Mouse (Mus musculus) thymus, adult 18-20 months (tissue): ENCODE measurements around the gene Prkg1.
"Not testable (repeated sequence)": the region's sequence is repeated elsewhere in the genome, so short reads cannot be mapped to it uniquely, and the experiment has no call there.

Experiments used
- DNase-seq, 2 experiments: peaks; one replicate each; pipeline ENCODE4 v3.0.0; 2022; ENCODE audit warnings: mixed read lengths in 2 of 2

The Prkg1 gene

GRCm38 (mm10) chr19:31283617-31284016 lies 481.2 kb downstream of the Prkg1 start:
- DNase-seq = no peak

GRCm38 (mm10) chr19:31279797-31280486 lies 484.9 kb downstream of the Prkg1 start:
- DNase-seq = no peak

GRCm38 (mm10) chr19:31262438-31262837 lies 502.4 kb downstream of the Prkg1 start:
- DNase-seq = no peak

GRCm38 (mm10) chr19:31260494-31260893 lies 504.3 kb downstream of the Prkg1 start:
- no peak for DNase-seq

- DNase-seq = no peak
These were observed 509.1 kb downstream of the Prkg1 start for GRCm38 (mm10) chr19:31255780-31256179.

- no peak for DNase-seq
These were observed 532.4 kb downstream of the Prkg1 start for GRCm38 (mm10) chr19:31232410-31232809.

- DNase-seq = no peak
These were observed 536.4 kb downstream of the Prkg1 start for GRCm38 (mm10) chr19:31228385-31228784.

GRCm38 (mm10) chr19:31223457-31223856 lies 541.4 kb downstream of the Prkg1 start:
- no peak for DNase-seq

GRCm38 (mm10) chr19:31219261-31219660 lies 545.6 kb downstream of the Prkg1 start:
- DNase-seq = not testable (repeated sequence)

- DNase-seq = no peak
These were observed 554.0 kb downstream of the Prkg1 start for GRCm38 (mm10) chr19:31210850-31211249.

GRCm38 (mm10) chr19:31210449-31210848 lies 554.4 kb downstream of the Prkg1 start:
- DNase-seq = no peak

GRCm38 (mm10) chr19:31199583-31199982 lies 565.2 kb downstream of the Prkg1 start:
- DNase-seq = no peak

GRCm38 (mm10) chr19:31198461-31198860 lies 566.4 kb downstream of the Prkg1 start:
- DNase-seq = no peak

- DNase-seq = no peak
These were observed 567.8 kb downstream of the Prkg1 start for GRCm38 (mm10) chr19:31197076-31197475.

- DNase-seq = no peak
These were observed 576.1 kb downstream of the Prkg1 start for GRCm38 (mm10) chr19:31188559-31189218.

- no peak for DNase-seq
These were observed 584.1 kb downstream of the Prkg1 start for GRCm38 (mm10) chr19:31180757-31181156.

GRCm38 (mm10) chr19:31177279-31177922 lies 587.4 kb downstream of the Prkg1 start:
- no peak for DNase-seq

- no peak for DNase-seq
These were observed 593.8 kb downstream of the Prkg1 start for GRCm38 (mm10) chr19:31170985-31171384.

GRCm38 (mm10) chr19:31158944-31159460 lies 605.8 kb downstream of the Prkg1 start:
- no peak for DNase-seq

GRCm38 (mm10) chr19:31153399-31153798 lies 611.4 kb downstream of the Prkg1 start:
- no peak for DNase-seq

GRCm38 (mm10) chr19:31149902-31150301 lies 614.9 kb downstream of the Prkg1 start:
- no peak for DNase-seq

GRCm38 (mm10) chr19:31147457-31147856 lies 617.4 kb downstream of the Prkg1 start:
- DNase-seq = no peak

GRCm38 (mm10) chr19:31146156-31146555 lies 618.7 kb downstream of the Prkg1 start:
- DNase-seq = no peak

GRCm38 (mm10) chr19:31141905-31142304 lies 622.9 kb downstream of the Prkg1 start:
- DNase-seq = no peak
